Mouse (Mus musculus): Measurements from ENCODE around the gene Kcng3.
A peak's percentile ranks its signal among the peaks of the same experiment; 100 is the strongest.

Kcng3 gene

GRCm38 (mm10) chr17:83630787-83631678 lies 662 bp downstream of the Kcng3 start:
- peak; percentile 35 for DNase-seq

GRCm38 (mm10) chr17:83613907-83614306 lies 17.8 kb downstream of the Kcng3 start:
- DNase-seq = no peak

- no peak for DNase-seq
Measured at GRCm38 (mm10) chr17:83609532-83609931, 22.2 kb downstream of the Kcng3 start.

- DNase-seq = no peak
Measured at GRCm38 (mm10) chr17:83600976-83601375, 30.7 kb downstream of the Kcng3 start.

- DNase-seq = no peak
Measured at GRCm38 (mm10) chr17:83595966-83596365, 35.7 kb downstream of the Kcng3 start.

GRCm38 (mm10) chr17:83594526-83594925 lies 37.2 kb downstream of the Kcng3 start:
- no peak for DNase-seq

GRCm38 (mm10) chr17:83593396-83593795 lies 38.3 kb downstream of the Kcng3 start:
- DNase-seq = no peak

GRCm38 (mm10) chr17:83588663-83589341 lies 42.9 kb downstream of the Kcng3 start:
- DNase-seq = no peak

- DNase-seq = no peak
Measured at GRCm38 (mm10) chr17:83587731-83588130, 44.0 kb downstream of the Kcng3 start.

GRCm38 (mm10) chr17:83582585-83582984 lies 49.1 kb downstream of the Kcng3 start:
- no peak for DNase-seq

GRCm38 (mm10) chr17:83580734-83581133 lies 51.0 kb downstream of the Kcng3 start:
- no peak for DNase-seq

- no peak for DNase-seq
Measured at GRCm38 (mm10) chr17:83576810-83577371, 54.8 kb downstream of the Kcng3 start.

- DNase-seq = no peak
Measured at GRCm38 (mm10) chr17:83574615-83575014, 57.1 kb downstream of the Kcng3 start.

- no peak for DNase-seq
Measured at GRCm38 (mm10) chr17:83573128-83573527, 58.6 kb downstream of the Kcng3 start.

- no peak for DNase-seq
Measured at GRCm38 (mm10) chr17:83572366-83572765, 59.3 kb downstream of the Kcng3 start.

- DNase-seq = no peak
Measured at GRCm38 (mm10) chr17:83567375-83567774, 64.3 kb downstream of the Kcng3 start.

- DNase-seq = no peak
Measured at GRCm38 (mm10) chr17:83565506-83565905, 66.2 kb downstream of the Kcng3 start.

GRCm38 (mm10) chr17:83564119-83564820 lies 67.4 kb downstream of the Kcng3 start:
- DNase-seq = no peak

- peak; percentile 67 for DNase-seq
Measured at GRCm38 (mm10) chr17:83563703-83564111, 68.0 kb downstream of the Kcng3 start.

- no peak for DNase-seq
Measured at GRCm38 (mm10) chr17:83562153-83563010, 69.3 kb downstream of the Kcng3 start.

GRCm38 (mm10) chr17:83559081-83559480 lies 72.6 kb downstream of the Kcng3 start:
- no peak for DNase-seq

GRCm38 (mm10) chr17:83555836-83556235 lies 75.9 kb downstream of the Kcng3 start:
- no peak for DNase-seq
